Mouse (Mus musculus) c-Kit-negative CD71-positive TER-119-positive erythroid progenitor cells, embryonic 14.5 days (primary cell): ENCODE data around the gene Slc9b1.

ENCODE experiments used
- DNase-seq: peaks from one replicate; pipeline ENCODE4 v3.0.0-alpha.2; 2013; ENCODE audit warnings: low read depth, low spot score

Gene Slc9b1

DNA sequence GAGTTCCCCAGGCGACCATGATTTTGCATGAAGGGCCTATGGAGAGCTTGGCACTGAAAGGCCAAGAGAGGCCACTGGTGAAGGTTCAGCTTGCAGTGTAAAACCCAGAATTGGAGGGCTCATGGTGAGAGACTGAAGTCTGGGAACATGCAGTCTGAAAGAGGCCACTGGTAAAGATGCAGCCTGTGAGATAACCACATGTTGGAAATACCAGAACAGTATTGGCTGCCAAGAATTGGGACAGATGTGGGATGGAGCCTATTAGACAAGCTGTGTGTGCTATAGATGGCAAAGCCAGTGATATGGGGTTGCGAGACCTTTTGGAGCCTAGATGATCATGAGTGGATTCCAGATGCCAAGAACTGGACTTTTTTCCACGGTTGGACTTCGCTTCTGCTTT lies 32.0 kb downstream of the Slc9b1 start:
- DNase-seq, result no peak

DNA sequence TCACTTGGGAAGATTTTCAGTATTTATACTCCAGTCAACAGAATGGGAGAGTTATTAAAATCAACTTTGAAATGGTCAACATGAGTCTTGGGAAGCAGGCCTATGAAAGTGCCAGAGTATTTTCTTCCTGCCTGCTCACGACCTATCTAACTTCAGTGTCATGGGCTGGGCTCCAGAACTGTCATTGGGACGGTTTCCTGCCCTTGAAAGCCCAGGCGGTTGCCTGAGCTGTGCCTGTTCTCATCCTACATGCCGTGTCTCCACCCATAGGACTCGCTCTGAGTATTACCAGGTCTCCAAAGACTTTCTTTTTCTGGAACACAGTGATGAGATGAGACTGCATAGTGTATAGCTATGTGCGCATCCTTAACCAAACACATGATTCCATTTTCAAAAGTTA lies 45.4 kb downstream of the Slc9b1 start:
- no peak for DNase-seq

DNA sequence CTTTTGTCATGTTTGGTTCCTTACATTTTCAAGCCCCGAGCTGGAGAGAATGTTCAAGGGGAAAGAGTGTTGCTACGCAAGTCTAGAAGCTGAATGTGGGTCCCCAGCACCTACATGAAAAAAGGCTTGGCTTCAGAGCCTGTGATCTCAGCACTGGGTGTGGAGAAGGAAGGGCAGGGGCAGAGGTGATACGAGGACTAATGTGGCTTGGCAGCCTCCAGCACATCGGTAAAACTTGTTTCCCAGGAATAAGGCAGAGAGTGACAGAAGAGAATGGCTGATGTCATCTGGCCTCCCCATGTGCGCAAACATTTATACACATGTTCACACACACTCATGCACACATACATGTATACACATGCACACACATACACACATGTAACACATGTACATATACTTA lies 47.3 kb downstream of the Slc9b1 start:
- no peak for DNase-seq

DNA sequence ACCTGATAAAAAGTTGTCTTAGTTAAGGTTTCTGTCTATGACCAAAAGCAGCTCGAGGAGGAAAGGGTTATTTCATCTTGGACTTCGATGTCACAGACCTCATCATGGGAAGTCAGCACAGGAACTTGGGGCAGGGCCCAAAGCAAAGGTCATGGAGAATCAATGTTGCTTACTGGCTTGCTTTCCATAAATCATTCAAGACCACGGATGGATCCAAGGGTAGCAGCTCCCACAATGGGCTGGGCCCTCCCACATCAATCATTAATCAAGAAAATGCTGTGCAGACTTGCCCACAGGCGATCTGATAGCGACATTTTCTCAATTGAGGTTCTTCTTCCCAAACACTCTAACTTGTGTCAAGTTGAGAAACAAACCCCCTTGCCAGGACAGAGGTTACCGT lies 48.3 kb downstream of the Slc9b1 start:
- DNase-seq, result no peak

DNA sequence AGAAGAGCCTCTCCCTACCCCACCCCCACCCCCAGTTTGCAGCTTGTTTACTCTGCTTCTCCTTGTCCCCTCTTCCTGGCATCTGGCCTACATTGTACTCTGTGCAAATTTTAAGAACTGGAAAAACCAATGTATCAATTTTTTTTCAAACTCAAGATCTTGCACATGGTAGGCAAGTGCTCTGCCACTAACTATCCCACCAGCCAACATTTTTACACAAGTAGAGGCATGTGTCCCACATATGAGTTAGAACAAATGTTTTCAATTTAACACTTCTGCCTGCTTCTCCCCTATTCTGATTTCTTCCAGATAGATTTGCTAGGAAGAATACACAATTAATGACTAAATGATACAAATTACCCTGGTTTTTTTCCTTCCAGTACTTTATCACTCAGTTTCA lies 49.3 kb downstream of the Slc9b1 start:
- DNase-seq, result no peak

DNA sequence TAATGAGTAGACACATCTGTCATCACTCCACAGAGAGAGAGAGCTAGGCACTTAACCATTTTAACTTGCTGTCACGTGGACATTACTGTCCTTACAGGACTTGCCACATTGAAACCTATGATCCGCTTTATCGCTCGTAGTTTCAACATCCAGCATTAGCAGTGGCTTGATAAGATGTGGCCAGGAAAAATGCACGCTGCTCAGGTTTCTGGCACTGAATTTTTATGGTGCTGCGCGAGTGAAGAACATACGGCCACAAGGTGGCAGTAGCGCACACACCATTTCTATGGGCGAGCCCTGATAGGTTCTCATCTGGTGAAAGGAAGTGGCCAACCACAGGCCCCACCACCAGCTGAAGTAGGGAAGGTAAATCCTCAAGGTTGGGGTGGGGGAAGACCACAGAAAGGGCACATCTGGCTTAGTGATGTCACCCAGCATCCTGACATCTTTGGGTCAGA lies 54.4 kb downstream of the Slc9b1 start:
- peak; percentile 65 for DNase-seq

DNA sequence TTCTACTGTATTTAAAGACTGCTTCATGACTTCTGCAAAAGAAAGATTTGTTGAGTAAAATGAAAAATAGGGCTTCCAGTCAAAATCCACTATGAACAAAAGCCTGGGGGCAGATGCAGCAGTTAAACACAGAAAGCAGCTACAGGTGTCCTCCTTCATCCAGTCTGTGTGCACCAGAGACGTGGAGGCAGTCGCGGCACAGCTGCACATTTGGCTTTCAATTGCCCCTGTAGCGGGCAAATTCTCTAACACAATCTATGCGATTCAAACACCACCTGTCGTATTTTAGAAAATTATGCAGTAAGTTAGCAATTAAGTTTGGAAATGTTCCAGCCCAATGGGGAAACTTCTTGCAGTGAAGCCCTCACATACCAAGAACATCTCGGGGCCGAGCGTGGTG lies 55.4 kb downstream of the Slc9b1 start:
- DNase-seq, result no peak

DNA sequence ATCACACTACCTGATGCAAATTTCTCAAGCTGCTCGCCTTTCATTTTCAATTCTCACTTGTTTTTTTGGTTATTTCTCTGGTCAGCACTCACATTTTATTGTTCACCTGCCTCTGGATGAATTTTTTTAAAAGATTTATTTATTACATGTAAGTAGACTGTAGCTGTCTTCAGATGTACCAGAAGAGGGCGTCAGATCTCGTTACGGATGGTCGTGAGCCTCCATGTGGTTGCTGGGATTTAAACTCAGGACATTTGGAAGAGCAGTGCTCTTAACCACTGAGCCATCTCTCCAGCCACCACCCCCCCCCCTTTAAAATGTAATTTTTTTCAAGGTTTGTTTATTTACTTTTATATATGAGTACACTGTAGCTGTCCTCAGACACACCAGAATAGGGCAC lies 56.0 kb downstream of the Slc9b1 start:
- DNase-seq, result no peak

DNA sequence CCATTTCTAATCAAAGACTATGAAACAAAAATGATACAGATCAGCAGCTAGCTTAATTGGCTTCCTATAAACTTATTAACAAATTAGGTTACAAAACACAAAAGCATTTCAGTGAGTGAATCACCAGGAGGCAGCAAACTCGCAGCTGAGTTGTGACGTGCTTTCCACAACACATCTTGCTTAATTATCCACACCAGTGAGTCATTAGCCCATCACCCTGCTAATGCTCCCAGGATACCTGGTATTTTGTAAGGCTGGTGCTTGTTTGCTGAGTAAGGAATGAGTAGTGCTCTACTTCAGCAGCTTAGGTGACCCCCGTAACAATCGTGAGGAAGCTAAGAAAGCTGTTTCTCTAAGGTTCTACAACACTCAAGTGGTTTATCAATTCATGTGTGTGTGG lies 56.8 kb downstream of the Slc9b1 start:
- no peak for DNase-seq

DNA sequence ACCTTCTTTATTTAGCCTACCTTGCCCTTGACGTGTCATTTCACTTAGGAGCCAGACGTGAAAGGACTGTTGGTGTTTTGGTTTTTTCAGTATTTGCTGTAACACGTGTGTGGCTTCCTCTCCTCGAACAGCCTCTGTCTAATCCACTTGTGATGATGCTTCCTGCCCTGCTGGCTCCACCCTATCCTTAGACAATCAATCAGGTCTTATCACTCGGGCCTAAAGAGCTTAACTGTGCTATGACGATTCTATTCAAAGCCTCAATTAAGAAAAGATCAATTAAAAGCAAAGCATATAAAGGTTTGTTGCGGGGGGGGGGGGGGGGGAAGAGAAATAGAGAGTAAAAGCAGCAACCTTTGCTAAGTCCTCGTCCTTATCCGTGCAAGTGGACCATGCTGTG lies 59.5 kb downstream of the Slc9b1 start:
- no peak for DNase-seq

DNA sequence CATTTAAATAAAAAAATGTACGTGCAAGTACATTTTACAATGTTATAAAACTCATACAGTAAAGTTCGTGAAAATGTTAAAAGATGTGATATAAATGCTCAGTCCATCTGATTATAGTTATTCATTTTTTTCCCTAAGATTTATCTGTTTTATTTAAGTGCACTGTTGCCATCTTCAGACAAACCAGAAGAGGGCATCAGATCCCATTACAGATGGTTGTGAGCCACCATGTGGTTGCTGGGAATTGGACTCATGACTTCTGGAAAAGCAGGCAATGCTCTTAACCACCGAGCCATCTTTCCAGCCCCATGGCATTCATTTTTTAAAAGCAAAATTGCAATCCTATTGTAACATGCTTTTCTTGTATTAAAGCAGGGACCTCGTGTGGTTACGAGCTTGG lies 61.4 kb downstream of the Slc9b1 start:
- no peak for DNase-seq

DNA sequence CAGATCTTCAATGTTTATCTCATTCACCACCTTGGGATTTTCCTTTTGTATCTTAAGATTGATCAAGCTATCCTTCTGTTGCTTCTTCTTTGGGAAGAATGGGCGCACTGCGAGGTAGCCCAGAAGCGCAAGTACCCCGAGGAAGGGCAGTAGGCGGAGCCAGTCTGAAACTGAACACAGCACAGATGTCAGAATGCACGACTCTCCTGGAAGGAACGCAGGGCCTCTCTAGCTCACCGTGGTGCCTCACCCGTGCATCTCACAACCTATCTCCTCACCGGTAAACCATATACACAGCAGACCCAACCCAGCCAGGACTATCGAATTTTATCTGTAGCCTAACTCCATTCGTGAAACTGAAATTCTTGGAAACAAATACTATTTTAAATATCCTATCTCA lies 63.2 kb downstream of the Slc9b1 start:
- DNase-seq, result no peak

DNA sequence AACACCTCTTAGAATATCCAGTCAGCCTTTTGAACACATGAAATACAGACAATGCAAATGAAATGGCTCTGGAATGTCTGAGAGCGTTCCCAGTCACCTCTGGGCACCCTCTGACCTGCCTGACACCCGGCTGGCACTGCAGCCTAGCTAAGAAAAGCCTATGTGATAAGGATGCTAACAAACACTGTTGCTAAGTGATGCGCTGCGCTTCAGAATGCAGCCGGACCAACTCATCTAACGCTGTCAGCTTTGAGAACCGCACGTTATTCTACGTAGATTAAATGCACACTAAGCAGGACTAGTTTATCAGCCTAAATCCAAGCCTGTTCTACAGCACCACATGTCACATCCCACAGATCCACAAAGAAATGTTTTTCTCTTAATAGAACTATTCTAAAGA lies 64.0 kb downstream of the Slc9b1 start:
- no peak for DNase-seq

DNA sequence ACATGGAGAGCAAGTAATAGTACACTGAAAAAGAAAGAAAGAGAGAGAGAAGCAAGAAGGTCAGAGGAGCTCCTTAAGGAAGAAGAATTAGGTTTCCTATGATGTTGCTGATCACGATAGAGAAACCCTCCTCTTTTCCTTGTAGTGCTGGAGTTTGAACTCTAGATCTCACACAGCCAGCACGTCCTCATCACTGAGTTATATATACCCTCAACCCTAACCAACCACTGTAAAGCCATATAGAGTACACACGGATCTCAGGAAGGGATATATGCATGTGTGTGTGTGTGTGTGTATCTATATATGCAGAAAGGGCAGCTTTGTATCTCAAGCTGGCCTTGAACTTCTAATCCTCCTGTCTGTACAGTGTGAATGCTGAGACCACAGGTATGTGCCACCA lies 69.4 kb downstream of the Slc9b1 start:
- no peak for DNase-seq

DNA sequence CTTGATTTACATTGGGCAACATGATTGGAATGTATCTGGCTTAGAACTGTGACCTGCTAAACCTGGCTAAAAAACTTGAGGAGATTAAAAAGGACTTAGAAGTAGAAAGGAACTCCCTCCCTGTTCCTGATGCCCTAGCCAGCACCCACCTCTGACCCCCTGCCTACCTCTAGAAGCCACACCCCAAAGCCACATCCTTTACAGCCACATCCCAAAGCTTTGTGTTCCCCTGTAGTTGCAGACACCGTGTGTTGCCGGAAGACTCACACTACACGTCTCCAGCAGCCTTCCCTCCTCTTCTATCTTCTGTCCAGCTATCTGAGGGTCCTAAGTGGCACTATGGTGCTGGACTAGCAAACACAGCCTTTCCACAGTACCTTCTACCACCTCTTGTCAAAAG lies 70.0 kb downstream of the Slc9b1 start:
- no peak for DNase-seq

DNA sequence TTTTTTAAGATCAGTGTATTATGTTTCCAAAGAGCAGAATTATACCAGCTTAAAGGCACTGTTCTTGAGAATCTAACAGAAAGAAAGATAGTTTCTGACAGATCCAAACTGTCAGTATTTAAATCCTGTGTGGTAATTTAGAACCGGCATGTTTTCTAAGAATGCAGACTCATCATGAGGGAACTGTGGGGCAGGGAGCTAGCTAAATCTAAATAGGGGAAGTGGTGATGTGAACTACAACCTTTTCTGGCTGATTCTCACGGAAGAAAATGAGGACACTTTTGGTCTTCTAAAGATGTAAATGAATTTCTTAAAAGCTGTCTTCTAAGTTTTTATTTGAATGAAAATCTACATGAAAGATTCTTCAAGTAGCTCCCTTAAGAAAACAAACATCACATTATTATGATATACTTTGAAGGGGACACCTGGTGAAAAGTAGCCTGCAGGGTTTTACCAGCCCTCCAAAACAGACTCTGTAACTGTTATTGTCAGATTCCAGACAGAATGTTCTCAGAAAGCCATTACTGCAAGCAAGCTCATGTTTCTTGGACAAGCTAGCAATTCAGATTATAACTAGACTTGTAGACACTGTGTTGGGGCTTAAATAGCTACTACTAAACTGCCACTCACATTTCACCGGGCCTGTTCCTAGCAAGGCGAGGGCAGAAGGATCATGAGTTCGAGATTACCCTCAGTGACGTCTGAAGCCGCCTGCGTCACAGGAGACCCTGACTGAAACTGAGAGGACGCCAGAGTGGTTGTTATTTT lies 72.9 kb downstream of the Slc9b1 start:
- peak; percentile 41 for DNase-seq

DNA sequence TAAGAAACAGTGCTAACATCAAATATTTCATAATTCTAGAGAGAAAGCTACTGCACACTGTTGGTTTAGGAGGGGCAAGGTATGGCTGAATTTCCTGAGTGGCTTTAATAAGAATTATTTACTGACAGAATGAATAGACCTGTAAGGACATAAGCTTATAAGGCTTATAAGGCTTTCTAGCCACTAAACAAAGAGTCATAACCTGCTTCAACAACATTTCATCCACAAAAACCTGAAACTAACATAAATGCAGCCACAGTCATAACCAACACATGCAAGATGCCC lies 73.4 kb downstream of the Slc9b1 start:
- no peak for DNase-seq

DNA sequence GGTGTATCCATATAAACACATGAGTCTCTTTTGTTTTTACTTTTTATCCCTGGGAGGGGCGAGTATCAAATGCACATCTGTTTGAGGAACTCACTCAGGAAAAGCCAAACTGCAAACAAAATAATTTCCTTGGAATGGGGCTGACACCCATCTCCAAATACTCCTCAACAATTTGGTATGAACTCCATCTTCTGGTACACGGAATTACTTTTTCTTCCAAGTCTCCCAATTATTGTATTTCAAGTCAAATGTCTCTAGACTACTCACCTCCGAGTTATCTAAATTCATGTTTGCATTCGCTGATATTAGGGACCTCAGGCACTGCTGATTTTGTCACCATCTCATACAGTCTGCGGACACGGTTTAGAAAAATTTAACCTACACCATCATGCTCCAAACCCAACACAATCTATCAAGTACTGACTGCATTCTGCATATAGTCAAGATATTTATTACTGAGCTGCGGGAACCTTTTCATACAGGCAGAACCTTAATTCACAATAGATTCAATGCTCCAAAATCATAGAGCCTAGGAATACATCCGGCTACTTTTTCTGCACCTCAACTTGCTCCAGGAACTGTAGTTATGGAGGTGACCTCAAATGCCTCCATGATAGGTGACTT lies 74.5 kb downstream of the Slc9b1 start:
- DNase-seq, result peak; percentile 33

DNA sequence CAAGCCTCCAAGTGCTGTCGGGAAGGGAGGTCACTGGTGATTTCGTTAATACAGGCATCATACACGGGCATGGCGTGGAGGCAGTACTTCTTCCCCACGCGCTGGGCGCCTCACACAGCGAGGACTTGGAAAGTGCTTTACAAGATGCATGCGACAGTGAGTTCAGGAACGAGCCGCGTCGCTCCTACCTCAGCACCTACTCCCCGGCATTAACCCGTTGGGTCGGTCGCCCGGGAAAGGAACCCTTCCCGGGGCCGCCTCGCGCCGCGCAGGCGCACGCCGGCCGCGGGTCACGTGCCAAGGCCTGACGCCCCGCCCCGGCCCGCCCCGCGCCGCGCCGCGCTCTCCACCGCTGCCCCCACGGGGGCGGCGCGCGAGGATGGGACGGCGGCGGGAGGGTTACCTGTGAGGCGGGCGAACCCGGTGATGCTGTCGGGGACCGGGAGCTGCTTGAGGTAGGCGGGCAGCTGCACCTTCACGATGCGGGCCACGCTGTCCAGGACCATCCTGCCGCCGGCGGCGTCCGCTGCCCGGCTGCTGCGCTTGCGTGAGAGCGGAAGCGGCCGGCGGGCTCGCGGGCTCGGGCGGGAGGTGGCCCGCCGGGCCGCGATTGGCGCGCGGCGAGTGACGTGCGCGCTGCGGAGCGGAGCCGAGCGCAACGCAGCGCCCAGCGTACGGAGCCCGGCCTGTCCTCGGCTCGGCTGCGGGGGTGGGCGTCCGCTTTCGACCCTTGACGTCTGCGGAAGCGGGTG lies 75.2 kb downstream of the Slc9b1 start:
- DNase-seq, result peak; percentile 82

DNA sequence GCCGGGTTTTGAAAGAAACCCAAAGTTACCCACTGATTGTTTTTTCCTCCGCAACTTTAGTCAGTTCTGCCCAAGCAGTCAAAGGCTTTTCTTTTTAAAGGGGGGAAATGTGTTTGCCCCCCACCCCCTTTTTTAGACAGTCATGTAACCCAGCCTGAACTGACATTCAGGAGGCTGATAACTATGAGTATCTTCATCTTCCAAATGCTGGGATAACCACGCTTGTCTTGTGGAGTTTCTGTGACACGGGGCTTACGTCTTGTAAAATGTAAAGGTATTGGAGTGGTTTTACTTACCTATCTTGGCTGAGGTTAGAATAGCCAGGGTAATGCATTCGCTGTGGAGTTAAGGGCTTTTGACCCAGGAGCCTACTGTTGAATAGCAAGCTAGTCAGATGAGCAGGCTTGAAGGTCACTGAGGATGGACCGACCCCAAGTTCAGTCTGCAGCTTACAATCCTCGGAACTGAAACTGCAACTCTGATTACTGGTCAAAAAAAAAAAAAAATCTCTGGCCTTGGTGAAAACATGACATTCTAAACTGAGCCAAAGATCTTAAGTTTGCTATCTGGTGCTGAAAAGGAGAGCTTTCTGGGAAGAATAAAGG lies 75.9 kb downstream of the Slc9b1 start, which contains the start of gene Cisd2:
Gene Cisd2, minus strand, starts transcription at position 318 of the 605 bp plus-strand sequence.
- peak; percentile 36 for DNase-seq

DNA sequence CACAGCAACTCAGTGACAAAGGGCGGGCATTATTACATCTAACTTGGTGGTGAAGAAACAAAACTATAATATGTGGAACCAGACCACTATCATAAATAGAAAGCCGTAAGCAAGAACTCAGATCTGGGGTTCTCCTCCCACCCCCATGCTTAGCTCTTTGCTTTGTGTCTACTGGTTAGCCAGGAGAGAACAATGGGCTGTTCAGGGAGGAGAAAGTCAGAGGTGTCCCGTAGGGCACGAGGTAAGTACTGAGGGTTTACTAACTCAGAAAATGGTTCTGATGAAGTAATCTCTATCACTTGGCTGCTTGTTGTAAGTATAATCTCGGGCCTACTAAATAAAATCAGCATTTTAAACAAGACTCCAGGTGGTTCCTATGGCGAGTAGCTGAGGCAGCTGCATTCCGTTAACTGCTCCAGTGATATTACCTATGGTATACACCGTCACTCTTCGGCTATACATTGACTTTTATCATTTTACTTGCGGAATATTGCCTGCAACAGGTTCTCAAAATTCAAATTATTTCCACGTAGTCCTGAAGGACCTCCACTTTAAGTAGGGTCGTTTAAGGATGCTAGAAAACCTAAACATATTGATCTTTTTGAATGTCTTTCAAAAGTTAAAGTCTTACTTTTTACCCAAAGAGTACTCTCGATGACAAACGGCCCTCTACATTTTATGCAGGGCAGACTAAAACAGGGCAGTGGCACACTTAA lies 89.2 kb downstream of the Slc9b1 start:
- DNase-seq, result no peak
